Mouse (Mus musculus): ENCODE results near the gene Tmtc4. TPM values are rescaled to one million over a fixed set of nuclear protein-coding genes. Genes with fewer than 3 reads are reported as not detected.

Tmtc4 gene
- polyA plus RNA-seq, 1 experiment: 10.6 TPM

GRCm38 (mm10) chr14:122887278-122887677 lies 96.6 kb downstream of the Tmtc4 start:
- TF ChIP-seq MYOD1 (IDR thresholded peaks at IDR 0.05; ENCODE audit: control insufficient read depth, insufficient read length, low read depth): no peak
- TF ChIP-seq CEBPB (IDR thresholded peaks at IDR 0.05; ENCODE audit: low read depth): no peak
- no peak for TF ChIP-seq CTCF (IDR thresholded peaks at IDR 0.05; ENCODE audit: control insufficient read depth, insufficient read depth, insufficient read length)
- no peak for TF ChIP-seq FOSL1 (IDR thresholded peaks at IDR 0.05; ENCODE audit: insufficient read depth, low read length, poor library complexity, severe bottlenecking)
- TF ChIP-seq MAX (IDR thresholded peaks at IDR 0.05): no peak
- TF ChIP-seq USF1 (IDR thresholded peaks at IDR 0.05; ENCODE audit: low read depth): no peak
- no peak for TF ChIP-seq MYOG (IDR thresholded peaks at IDR 0.05; ENCODE audit: control insufficient read depth, extremely low read depth, insufficient read length)
- Histone ChIP-seq H3K79me3 (ENCODE audit: low read depth) (no peaks in the 10 kb centered on the region), H3K4me3 (ENCODE audit: insufficient read depth, poor library complexity, severe bottlenecking) (no peak overlapping the region), H3K27me3 (ENCODE audit: control insufficient read depth, insufficient read depth, insufficient read length) (no peaks in the 10 kb centered on the region), H3ac (ENCODE audit: control insufficient read depth, insufficient read length, low read depth) (no peak overlapping the region), H3K36me3 (ENCODE audit: control insufficient read depth, insufficient read depth) (peaks cover 22% of the 10 kb centered on the region), H3K79me2 (ENCODE audit: control insufficient read depth, insufficient read depth) (no peaks in the 10 kb centered on the region)

- Histone ChIP-seq H3K79me3 (ENCODE audit: low read depth) (no peaks in the 10 kb centered on the region), H3ac (ENCODE audit: control insufficient read depth, insufficient read length, low read depth) (no peak overlapping the region), H3K79me2 (ENCODE audit: control insufficient read depth, insufficient read depth) (no peaks in the 10 kb centered on the region), H3K4me3 (ENCODE audit: insufficient read depth, poor library complexity, severe bottlenecking) (no peak overlapping the region), H3K27me3 (ENCODE audit: control insufficient read depth, insufficient read depth, insufficient read length) (no peaks in the 10 kb centered on the region), H3K36me3 (ENCODE audit: control insufficient read depth, insufficient read depth) (peaks cover 9% of the 10 kb centered on the region)
- TF ChIP-seq MYOG (IDR thresholded peaks at IDR 0.05; ENCODE audit: control insufficient read depth, extremely low read depth, insufficient read length): no peak
- TF ChIP-seq USF1 (IDR thresholded peaks at IDR 0.05; ENCODE audit: low read depth): no peak
- TF ChIP-seq CEBPB (IDR thresholded peaks at IDR 0.05; ENCODE audit: low read depth): no peak
- TF ChIP-seq FOSL1 (IDR thresholded peaks at IDR 0.05; ENCODE audit: insufficient read depth, low read length, poor library complexity, severe bottlenecking): no peak
- no peak for TF ChIP-seq CTCF (IDR thresholded peaks at IDR 0.05; ENCODE audit: control insufficient read depth, insufficient read depth, insufficient read length)
- TF ChIP-seq MYOD1 (IDR thresholded peaks at IDR 0.05; ENCODE audit: control insufficient read depth, insufficient read length, low read depth): no peak
- no peak for TF ChIP-seq MAX (IDR thresholded peaks at IDR 0.05)
Observed at GRCm38 (mm10) chr14:122885893-122886292, 97.9 kb downstream of the Tmtc4 start.

- H3K27me3 ChIP-seq (ENCODE audit: control insufficient read depth, insufficient read depth, insufficient read length): no peaks in the 10 kb centered on the region
- no peak overlapping the region for H3ac ChIP-seq (ENCODE audit: control insufficient read depth, insufficient read length, low read depth)
- H3K79me3 ChIP-seq (ENCODE audit: low read depth): no peaks in the 10 kb centered on the region
- H3K36me3 ChIP-seq (ENCODE audit: control insufficient read depth, insufficient read depth): peaks cover 3% of the 10 kb centered on the region
- no peak for TF ChIP-seq USF1 (IDR thresholded peaks at IDR 0.05; ENCODE audit: low read depth)
- no peak for TF ChIP-seq MYOG (IDR thresholded peaks at IDR 0.05; ENCODE audit: control insufficient read depth, extremely low read depth, insufficient read length)
- peak; percentile 5 for TF ChIP-seq MYOD1 (IDR thresholded peaks at IDR 0.05; ENCODE audit: control insufficient read depth, insufficient read length, low read depth)
- TF ChIP-seq CEBPB (IDR thresholded peaks at IDR 0.05; ENCODE audit: low read depth): no peak
- TF ChIP-seq CTCF (IDR thresholded peaks at IDR 0.05; ENCODE audit: control insufficient read depth, insufficient read depth, insufficient read length): no peak
- H3K4me3 ChIP-seq (ENCODE audit: insufficient read depth, poor library complexity, severe bottlenecking): no peak overlapping the region
- H3K79me2 ChIP-seq (ENCODE audit: control insufficient read depth, insufficient read depth): no peaks in the 10 kb centered on the region
Observed at GRCm38 (mm10) chr14:122883821-122884584, 99.8 kb downstream of the Tmtc4 start.

GRCm38 (mm10) chr14:122883410-122883806 lies 100.4 kb downstream of the Tmtc4 start:
- Histone ChIP-seq H3K27me3 (ENCODE audit: control insufficient read depth, insufficient read depth, insufficient read length) (no peaks in the 10 kb centered on the region), H3K4me3 (ENCODE audit: insufficient read depth, poor library complexity, severe bottlenecking) (no peak overlapping the region), H3K79me3 (ENCODE audit: low read depth) (no peaks in the 10 kb centered on the region), H3K36me3 (ENCODE audit: control insufficient read depth, insufficient read depth) (peaks cover 3% of the 10 kb centered on the region), H3ac (ENCODE audit: control insufficient read depth, insufficient read length, low read depth) (no peak overlapping the region), H3K79me2 (ENCODE audit: control insufficient read depth, insufficient read depth) (no peaks in the 10 kb centered on the region)
- no peak for TF ChIP-seq FOSL1 (IDR thresholded peaks at IDR 0.05; ENCODE audit: insufficient read depth, low read length, poor library complexity, severe bottlenecking)
- TF ChIP-seq USF1 (IDR thresholded peaks at IDR 0.05; ENCODE audit: low read depth): no peak
- TF ChIP-seq MYOG (IDR thresholded peaks at IDR 0.05; ENCODE audit: control insufficient read depth, extremely low read depth, insufficient read length): no peak
- TF ChIP-seq MYOD1 (IDR thresholded peaks at IDR 0.05; ENCODE audit: control insufficient read depth, insufficient read length, low read depth): no peak
- no peak for TF ChIP-seq CTCF (IDR thresholded peaks at IDR 0.05; ENCODE audit: control insufficient read depth, insufficient read depth, insufficient read length)
- no peak for TF ChIP-seq CEBPB (IDR thresholded peaks at IDR 0.05; ENCODE audit: low read depth)
- no peak for TF ChIP-seq MAX (IDR thresholded peaks at IDR 0.05)

GRCm38 (mm10) chr14:122882795-122883409 lies 100.9 kb downstream of the Tmtc4 start:
- Histone ChIP-seq H3ac (ENCODE audit: control insufficient read depth, insufficient read length, low read depth) (no peak overlapping the region), H3K36me3 (ENCODE audit: control insufficient read depth, insufficient read depth) (no peaks in the 10 kb centered on the region), H3K79me2 (ENCODE audit: control insufficient read depth, insufficient read depth) (no peaks in the 10 kb centered on the region), H3K4me3 (ENCODE audit: insufficient read depth, poor library complexity, severe bottlenecking) (no peak overlapping the region), H3K27me3 (ENCODE audit: control insufficient read depth, insufficient read depth, insufficient read length) (no peaks in the 10 kb centered on the region), H3K79me3 (ENCODE audit: low read depth) (no peaks in the 10 kb centered on the region)
- TF ChIP-seq FOSL1 (IDR thresholded peaks at IDR 0.05; ENCODE audit: insufficient read depth, low read length, poor library complexity, severe bottlenecking) (no peak), MAX (IDR thresholded peaks at IDR 0.05) (no peak), CTCF (IDR thresholded peaks at IDR 0.05; ENCODE audit: control insufficient read depth, insufficient read depth, insufficient read length) (no peak), MYOG (IDR thresholded peaks at IDR 0.05; ENCODE audit: control insufficient read depth, extremely low read depth, insufficient read length) (no peak), USF1 (IDR thresholded peaks at IDR 0.05; ENCODE audit: low read depth) (no peak), CEBPB (IDR thresholded peaks at IDR 0.05; ENCODE audit: low read depth) (no peak), MYOD1 (IDR thresholded peaks at IDR 0.05; ENCODE audit: control insufficient read depth, insufficient read length, low read depth) (no peak)

Measured in C2C12 (cell line).